Mouse (Mus musculus) liver, postnatal 0 days (tissue): ENCODE results near the gene Dab2. TPM values are rescaled to one million over a fixed set of nuclear protein-coding genes. Genes with fewer than 3 reads are reported as not detected.

ENCODE experiments used
- ATAC-seq: fragments of 200-750 bp; cut with Nextera tagmentation; 2 replicates; pipeline ENCODE4 v1.8.0; 2017; ENCODE audit warnings: mild to moderate bottlenecking, moderate library complexity
- DNase-seq: peaks from one replicate; pipeline ENCODE4 v3.0.0-alpha.2; 2016
- H3K27ac ChIP-seq: fragments of 300-500 bp; sonication (generic); 2 replicates; pipeline ENCODE4 v1.5.1; 2014; ENCODE audit warnings: antibody characterized with exemption, moderate library complexity, mild to moderate bottlenecking, low read depth
- H3K27me3 ChIP-seq: fragments of 300-500 bp; sonication (generic); 2 replicates; pipeline ENCODE4 v1.6.1; 2014; ENCODE audit warnings: low read length, control low read depth, mixed read lengths; ENCODE audit not compliant: insufficient read depth
- H3K36me3 ChIP-seq: fragments of 300-500 bp; sonication (generic); replicated peaks from 2 replicates; pipeline ENCODE4 v1.6.1; 2014; ENCODE audit warnings: mild to moderate bottlenecking, control low read depth, low read length, moderate library complexity, mixed read lengths; ENCODE audit not compliant: insufficient read depth
- H3K4me1 ChIP-seq: fragments of 300-500 bp; sonication (generic); 2 replicates; pipeline ENCODE4 v1.6.1; 2014; ENCODE audit warnings: antibody characterized with exemption, mild to moderate bottlenecking, control low read depth; ENCODE audit not compliant: insufficient read depth
- H3K4me2 ChIP-seq: fragments of 300-500 bp; sonication (generic); 2 replicates; pipeline ENCODE4 v1.6.1; 2014; ENCODE audit warnings: low read depth, mild to moderate bottlenecking, low read length, moderate library complexity, mixed read lengths
- H3K4me3 ChIP-seq: fragments of 300-500 bp; sonication (generic); 2 replicates; pipeline ENCODE4 v1.5.1; 2014; ENCODE audit warnings: low read depth, low read length
- H3K9ac ChIP-seq: fragments of 300-500 bp; sonication (generic); replicated peaks from 2 replicates; pipeline ENCODE4 v1.6.1; 2014; ENCODE audit warnings: mild to moderate bottlenecking, moderate library complexity
- H3K9me3 ChIP-seq: fragments of 300-500 bp; sonication (generic); 2 replicates; pipeline ENCODE4 v1.6.1; 2016; ENCODE audit warnings: mild to moderate bottlenecking, control low read depth, low read length, mixed read lengths
- CTCF ChIP-seq: sonication (generic); IDR thresholded peaks from 2 replicates; pipeline ENCODE4 v1.5.1; 2016; ENCODE audit warnings: antibody characterized with exemption, low read depth
- EP300 ChIP-seq: IDR thresholded peaks from 2 replicates; pipeline ENCODE4 v1.6.1; 2016; ENCODE audit warnings: antibody characterized with exemption, low read depth, mild to moderate bottlenecking
- WGBS: fragments of 180-500 bp; shearing (Covaris S2); extraction: QIAGEN DNeasy Blood & Tissue Kit; methylation state at CpG from one replicate; pipeline ENCODE4 v1.1.7; 2014; ENCODE audit not compliant: insufficient replicate concordance; 5-methylcytosine and 5-hydroxymethylcytosine counted together
- polyA plus RNA-seq: library from polyadenylated mRNA; unstranded; fragments of >200 nt; fragmentation: Nextera tagmentation; extraction: Ambion mirVana; gene quantifications from 2 replicates; pipeline ENCODE4 v1.2.1, GENCODE M21; 2015

Gene Dab2
- polyA plus RNA-seq, 1 experiment from 2014 or later: 10.8 TPM

GRCm38 (mm10) chr15:6386961-6387728 lies 87.6 kb downstream of the Dab2 start:
- DNase-seq (no peak), ATAC-seq (no peak)
- WGBS: 17% methylated on average over 19 of the region's 19 CpGs
- Histone ChIP-seq H3K4me1 (no peaks in the 10 kb centered on the region), H3K36me3 (no peaks in the 10 kb centered on the region), H3K4me3 (peak overlapping the region; percentile 50), H3K27ac (peak overlapping the region; percentile 45; the same call in 1 of the 2 replicates), H3K27me3 (peaks cover 11% of the 10 kb centered on the region), H3K9ac (peak overlapping the region; percentile 41; the same call in 1 of the 2 replicates), H3K4me2 (peak overlapping the region; percentile 74), H3K9me3 (no peaks in the 10 kb centered on the region)
- TF ChIP-seq CTCF (no peak), EP300 (no peak)

GRCm38 (mm10) chr15:6387729-6388070 lies 88.1 kb downstream of the Dab2 start:
- Histone ChIP-seq H3K9me3 (no peaks in the 10 kb centered on the region), H3K9ac (peak overlapping the region; percentile 41; the same call in 1 of the 2 replicates), H3K4me2 (peak overlapping the region; percentile 26), H3K27me3 (peaks cover 11% of the 10 kb centered on the region), H3K4me1 (no peaks in the 10 kb centered on the region), H3K36me3 (no peaks in the 10 kb centered on the region), H3K4me3 (peak overlapping the region; percentile 50), H3K27ac (no peak overlapping the region)
- WGBS: 33% methylated on average over 6 of the region's 6 CpGs
- TF ChIP-seq EP300 (no peak), CTCF (no peak)
- no peak for DNase-seq
- no peak for ATAC-seq

GRCm38 (mm10) chr15:6388146-6388545 lies 88.6 kb downstream of the Dab2 start:
- no peaks in the 10 kb centered on the region for H3K4me1 ChIP-seq
- H3K9me3 ChIP-seq: no peaks in the 10 kb centered on the region
- WGBS: 55% methylated on average over 3 of the region's 3 CpGs
- peaks cover 11% of the 10 kb centered on the region for H3K27me3 ChIP-seq
- peak overlapping the region; percentile 50 for H3K4me3 ChIP-seq
- peak overlapping the region; percentile 26 for H3K4me2 ChIP-seq
- no peak for TF ChIP-seq EP300
- TF ChIP-seq CTCF: no peak
- no peak for ATAC-seq
- H3K9ac ChIP-seq: peak overlapping the region; percentile 26; the same call in 1 of the 2 replicates
- H3K36me3 ChIP-seq: no peaks in the 10 kb centered on the region
- H3K27ac ChIP-seq: no peak overlapping the region
- no peak for DNase-seq

GRCm38 (mm10) chr15:6388631-6389030 lies 89.0 kb downstream of the Dab2 start:
- Histone ChIP-seq H3K4me1 (no peaks in the 10 kb centered on the region), H3K27me3 (peaks cover 11% of the 10 kb centered on the region), H3K9ac (no peak overlapping the region; the same call in 1 of the 2 replicates), H3K4me2 (peak overlapping the region; percentile 26), H3K27ac (no peak overlapping the region), H3K36me3 (no peaks in the 10 kb centered on the region), H3K4me3 (peak overlapping the region; percentile 50), H3K9me3 (no peaks in the 10 kb centered on the region)
- no peak for TF ChIP-seq CTCF
- TF ChIP-seq EP300: no peak
- no peak for ATAC-seq
- 74% methylated on average over 7 of the region's 7 CpGs for WGBS
- DNase-seq: no peak

GRCm38 (mm10) chr15:6390106-6390505 lies 90.5 kb downstream of the Dab2 start:
- TF ChIP-seq CTCF: no peak
- H3K4me3 ChIP-seq: no peak overlapping the region
- peaks cover 11% of the 10 kb centered on the region for H3K27me3 ChIP-seq
- ATAC-seq (no peak), DNase-seq (no peak)
- WGBS: 58% methylated on average over 4 of the region's 4 CpGs
- H3K9me3 ChIP-seq: no peaks in the 10 kb centered on the region
- H3K27ac ChIP-seq: no peak overlapping the region
- peak overlapping the region; percentile 7 for H3K4me2 ChIP-seq
- no peaks in the 10 kb centered on the region for H3K36me3 ChIP-seq
- H3K9ac ChIP-seq: no peak overlapping the region
- no peaks in the 10 kb centered on the region for H3K4me1 ChIP-seq

GRCm38 (mm10) chr15:6390657-6391056 lies 91.1 kb downstream of the Dab2 start:
- Histone ChIP-seq H3K27ac (no peak overlapping the region), H3K4me2 (no peak overlapping the region), H3K4me3 (no peak overlapping the region), H3K36me3 (no peaks in the 10 kb centered on the region), H3K4me1 (no peaks in the 10 kb centered on the region), H3K27me3 (peaks cover 11% of the 10 kb centered on the region), H3K9ac (no peak overlapping the region), H3K9me3 (no peaks in the 10 kb centered on the region)
- DNase-seq: peak; percentile 22
- 28% methylated on average over 2 of the region's 2 CpGs for WGBS
- TF ChIP-seq EP300 (0 out of 2 replicates have a peak, but pooled peaks have one; percentile 22), CTCF (no peak)
- peak; percentile 46; the same call in 1 of the 2 replicates for ATAC-seq
